Mouse (Mus musculus) stomach, postnatal 0 days (tissue): Measurements from ENCODE around the gene Ap1m2. TPM values are rescaled to one million over a fixed set of nuclear protein-coding genes. Genes with fewer than 3 reads are reported as not detected.
A peak's percentile ranks its signal among the peaks of the same experiment; 100 is the strongest.
"Not testable (repeated sequence)": the region's sequence is repeated elsewhere in the genome, so short reads cannot be mapped to it uniquely, and the experiment has no call there.

Experiments
- ATAC-seq: fragments of 200-750 bp; cut with Nextera tagmentation; 2 replicates; pipeline ENCODE4 v1.8.0; 2017; ENCODE audit not compliant: low FRiP score, low TSS enrichment
- DNase-seq: peaks from one replicate; pipeline ENCODE4 v3.0.0-alpha.2; 2016; ENCODE audit warnings: low spot score
- H3K27ac ChIP-seq: fragments of 300-500 bp; sonication (generic); replicated peaks from 2 replicates; pipeline ENCODE4 v1.5.1; 2014; ENCODE audit warnings: mild to moderate bottlenecking, control low read depth
- H3K27me3 ChIP-seq: fragments of 300-500 bp; sonication (generic); 2 replicates; pipeline ENCODE4 v1.6.1; 2014; ENCODE audit warnings: low read length; ENCODE audit not compliant: control insufficient read depth, insufficient read depth
- H3K36me3 ChIP-seq: fragments of 300-500 bp; sonication (generic); 2 replicates; pipeline ENCODE4 v1.6.1; 2014; ENCODE audit warnings: low read length, mixed read lengths; ENCODE audit not compliant: control insufficient read depth, insufficient read depth
- H3K4me1 ChIP-seq: fragments of 300-500 bp; sonication (generic); replicated peaks from 2 replicates; pipeline ENCODE4 v1.6.1; 2014; ENCODE audit warnings: antibody characterized with exemption; ENCODE audit not compliant: control insufficient read depth, insufficient read depth
- H3K4me2 ChIP-seq: fragments of 300-500 bp; sonication (generic); replicated peaks from 2 replicates; pipeline ENCODE4 v1.6.1; 2014; ENCODE audit warnings: low read depth, mild to moderate bottlenecking, control low read depth, moderate library complexity
- H3K4me3 ChIP-seq: fragments of 300-500 bp; sonication (generic); 2 replicates; pipeline ENCODE4 v1.5.1; 2014; ENCODE audit warnings: low read depth, low read length, control low read depth
- H3K9ac ChIP-seq: fragments of 300-500 bp; sonication (generic); 2 replicates; pipeline ENCODE4 v1.6.1; 2014; ENCODE audit warnings: mild to moderate bottlenecking, low read length, control low read depth, mixed read lengths
- H3K9me3 ChIP-seq: fragments of 300-500 bp; sonication (generic); 2 replicates; pipeline ENCODE4 v1.6.1; 2016; ENCODE audit warnings: low read length; ENCODE audit not compliant: control insufficient read depth
- CTCF ChIP-seq: IDR thresholded peaks from 2 replicates; pipeline ENCODE4 v1.5.1; 2016; ENCODE audit warnings: antibody characterized with exemption, low read depth, mild to moderate bottlenecking, moderate library complexity
- EP300 ChIP-seq: optimal IDR thresholded peaks from 2 replicates; pipeline ENCODE3; 2016; ENCODE audit warnings: antibody characterized with exemption
- WGBS: fragments of 180-500 bp; shearing (Covaris S2); extraction: QIAGEN DNeasy Blood & Tissue Kit; methylation state at CpG from one replicate; pipeline ENCODE4 v1.1.7; 2014; 5-methylcytosine and 5-hydroxymethylcytosine counted together
- polyA plus RNA-seq: library from polyadenylated mRNA; unstranded; fragments of >200 nt; fragmentation: Nextera tagmentation; extraction: Ambion mirVana; gene quantifications from 2 replicates; pipeline ENCODE4 v1.2.1, GENCODE M21; 2015

Gene Ap1m2
- polyA plus RNA-seq, 1 experiment from 2014 or later: 84.9 TPM

GRCm38 (mm10) chr9:21273520-21274228, 38.5 kb downstream of the Ap1m2 start:
- Histone ChIP-seq H3K4me2 (no peak overlapping the region), H3K4me3 (no peak overlapping the region), H3K4me1 (no peaks in the 10 kb centered on the region), H3K9me3 (no peaks in the 10 kb centered on the region), H3K36me3 (peaks cover 49% of the 10 kb centered on the region), H3K9ac (no peak overlapping the region), H3K27ac (no peak overlapping the region), H3K27me3 (no peaks in the 10 kb centered on the region)
- DNase-seq (no peak), ATAC-seq (no peak)
- TF ChIP-seq EP300 (no peak), CTCF (no peak)
- WGBS: 77% methylated on average over 7 of the region's 7 CpGs

DNA sequence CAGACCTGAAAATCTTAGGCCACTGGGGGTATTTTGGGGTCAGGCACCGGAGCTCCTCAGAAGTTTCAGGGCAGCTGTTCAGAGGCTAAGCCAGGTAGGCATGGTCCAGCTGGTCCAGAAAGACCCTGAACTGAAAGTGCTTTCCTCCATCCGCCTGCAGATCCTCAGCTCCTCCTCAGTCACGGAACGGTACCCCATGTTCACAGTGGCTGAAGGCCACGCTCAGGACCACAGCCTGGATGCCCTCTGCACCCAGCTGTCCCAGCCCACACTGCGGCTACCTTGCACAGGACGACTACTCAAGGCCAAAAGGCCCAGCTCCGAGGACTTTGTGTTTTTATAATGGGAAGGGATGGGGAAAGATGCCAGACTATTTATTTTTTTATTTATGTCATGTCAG, 39.0 kb downstream of the Ap1m2 start:
- Histone ChIP-seq H3K27me3 (no peaks in the 10 kb centered on the region), H3K4me2 (no peak overlapping the region), H3K9ac (no peak overlapping the region), H3K4me1 (no peaks in the 10 kb centered on the region), H3K9me3 (no peaks in the 10 kb centered on the region), H3K4me3 (no peak overlapping the region), H3K36me3 (peaks cover 55% of the 10 kb centered on the region), H3K27ac (no peak overlapping the region)
- ATAC-seq (no peak), DNase-seq (no peak)
- TF ChIP-seq CTCF (no peak), EP300 (no peak)
- WGBS: 81% methylated on average over 8 of the region's 8 CpGs

- H3K9ac ChIP-seq: no peak overlapping the region
- TF ChIP-seq EP300: no peak
- no peak for TF ChIP-seq CTCF
- WGBS: 87% methylated on average over 9 of the region's 9 CpGs
- H3K4me3 ChIP-seq: no peak overlapping the region
- ATAC-seq: no peak
- H3K27ac ChIP-seq: no peak overlapping the region
- no peaks in the 10 kb centered on the region for H3K9me3 ChIP-seq
- H3K4me2 ChIP-seq: no peak overlapping the region
- H3K36me3 ChIP-seq: peaks cover 54% of the 10 kb centered on the region
- no peaks in the 10 kb centered on the region for H3K27me3 ChIP-seq
- H3K4me1 ChIP-seq: no peaks in the 10 kb centered on the region
- no peak for DNase-seq
Observed at GRCm38 (mm10) chr9:21272391-21272790, 39.7 kb downstream of the Ap1m2 start.

GRCm38 (mm10) chr9:21269590-21269989, 42.5 kb downstream of the Ap1m2 start:
- TF ChIP-seq CTCF: peak; percentile 31; the same call in 1 of the 2 replicates
- not testable (repeated sequence) for H3K4me2 ChIP-seq, ATAC-seq, H3K4me1 ChIP-seq, H3K9me3 ChIP-seq, H3K9ac ChIP-seq, H3K27me3 ChIP-seq, H3K4me3 ChIP-seq, DNase-seq, H3K27ac ChIP-seq
- 60% methylated on average over 5 of the region's 5 CpGs for WGBS
- H3K36me3 ChIP-seq: peaks cover 50% of the 10 kb centered on the region

- DNase-seq: no peak
- no peak for TF ChIP-seq CTCF
- no peak for TF ChIP-seq EP300
- H3K9me3 ChIP-seq: no peaks in the 10 kb centered on the region
Observed at GRCm38 (mm10) chr9:21268305-21268704, 43.8 kb downstream of the Ap1m2 start.

GRCm38 (mm10) chr9:21266889-21267288, 45.2 kb downstream of the Ap1m2 start:
- WGBS: 86% methylated on average over 5 of the region's 5 CpGs
- H3K27me3 ChIP-seq: no peaks in the 10 kb centered on the region
- H3K4me3 ChIP-seq: no peak overlapping the region
- TF ChIP-seq EP300: no peak
- TF ChIP-seq CTCF: no peak
- H3K27ac ChIP-seq: no peak overlapping the region
- no peaks in the 10 kb centered on the region for H3K9me3 ChIP-seq
- no peak overlapping the region for H3K9ac ChIP-seq
- H3K4me2 ChIP-seq: peak overlapping the region; percentile 77; the same call in 1 of the 2 replicates
- DNase-seq: no peak
- no peak for ATAC-seq
- H3K4me1 ChIP-seq: peaks cover 4% of the 10 kb centered on the region; the same call in 1 of the 2 replicates
- peaks cover 29% of the 10 kb centered on the region for H3K36me3 ChIP-seq

More at GRCm38 (mm10) chr9:21268305-21268704, 43.8 kb downstream of the Ap1m2 start:
- Histone ChIP-seq H3K27me3 (no peaks in the 10 kb centered on the region), H3K36me3 (peaks cover 37% of the 10 kb centered on the region), H3K9ac (no peak overlapping the region), H3K4me3 (no peak overlapping the region), H3K4me1 (peaks cover 4% of the 10 kb centered on the region; the same call in 1 of the 2 replicates), H3K4me2 (no peak overlapping the region), H3K27ac (no peak overlapping the region)
- ATAC-seq: no peak
- WGBS: 93% methylated on average over 16 of the region's 16 CpGs
